Mouse (Mus musculus) bone marrow macrophage, adult 2 months (primary cell): ENCODE results near the gene Pnmal1.

Experiments
- CTCF ChIP-seq: IDR thresholded peaks from 2 replicates; pipeline ENCODE4 v1.5.1; 2012; ENCODE audit warnings: low read depth, mild to moderate bottlenecking, low read length, moderate library complexity
- POLR2A ChIP-seq: IDR thresholded peaks from 2 replicates; pipeline ENCODE4 v1.6.1; 2012; ENCODE audit warnings: mild to moderate bottlenecking, low read depth, low read length, borderline replicate concordance

- TF ChIP-seq POLR2A (no peak), CTCF (no peak)
Observed at GRCm38 (mm10) chr7:17010010-17010347, 50.5 kb downstream of the Pnmal1 start.
